Mouse (Mus musculus): ENCODE measurements around the gene Rab29. TPM values are rescaled to one million over a fixed set of nuclear protein-coding genes. Genes with fewer than 3 reads are reported as not detected.
A peak's percentile ranks its signal among the peaks of the same experiment; 100 is the strongest.

The Rab29 gene
- polyA plus RNA-seq, 1 experiment from 2014 or later, result 10.7 TPM

DNA sequence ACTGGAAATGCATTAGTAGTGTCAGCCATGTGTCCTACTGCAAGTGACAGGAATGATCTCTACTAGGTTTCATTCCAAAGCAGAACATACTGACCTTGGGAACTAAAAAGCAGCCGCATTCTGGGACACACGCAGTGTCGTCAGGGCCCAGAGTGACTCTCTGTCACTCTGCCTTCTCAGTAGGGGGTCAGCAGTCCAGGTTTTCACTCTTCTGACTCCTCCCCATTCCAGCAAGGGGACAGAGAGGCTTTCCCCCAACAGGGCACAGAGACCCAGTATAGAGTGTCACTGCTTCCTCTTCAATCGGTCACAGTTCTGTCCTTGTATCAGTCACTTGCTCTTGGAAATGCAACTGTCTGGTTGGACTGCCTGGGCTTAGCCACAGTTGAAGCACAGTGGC is 24.8 kb upstream of the Rab29 start:
- Histone ChIP-seq H3K4me3 (ENCODE audit: low read depth, low read length) (no peak overlapping the region), H3K27me3 (ENCODE audit: control insufficient read depth, insufficient read depth, low read length) (no peaks in the 10 kb centered on the region), H3K36me3 (ENCODE audit: control insufficient read depth, insufficient read depth, low read length) (peaks cover 8% of the 10 kb centered on the region; the same call in 1 of the 2 replicates), H3K27ac (replicated peaks; ENCODE audit: low read depth, low read length) (no peak overlapping the region), H3K4me2 (ENCODE audit: low read depth, severe bottlenecking) (no peak overlapping the region), H3K9me3 (ENCODE audit: control insufficient read depth, low read length) (no peaks in the 10 kb centered on the region), H3K9ac (ENCODE audit: low read length) (no peak overlapping the region), H3K4me1 (ENCODE audit: control insufficient read depth, insufficient read depth, low read length) (no peaks in the 10 kb centered on the region)
- DNase-seq (ENCODE audit: low spot score), result no peak
- ATAC-seq (ENCODE audit: insufficient number of reproducible peaks, low FRiP score, low TSS enrichment, low read depth), result no peak
- 95% methylated on average over 4 of the region's 4 CpGs for WGBS

DNA sequence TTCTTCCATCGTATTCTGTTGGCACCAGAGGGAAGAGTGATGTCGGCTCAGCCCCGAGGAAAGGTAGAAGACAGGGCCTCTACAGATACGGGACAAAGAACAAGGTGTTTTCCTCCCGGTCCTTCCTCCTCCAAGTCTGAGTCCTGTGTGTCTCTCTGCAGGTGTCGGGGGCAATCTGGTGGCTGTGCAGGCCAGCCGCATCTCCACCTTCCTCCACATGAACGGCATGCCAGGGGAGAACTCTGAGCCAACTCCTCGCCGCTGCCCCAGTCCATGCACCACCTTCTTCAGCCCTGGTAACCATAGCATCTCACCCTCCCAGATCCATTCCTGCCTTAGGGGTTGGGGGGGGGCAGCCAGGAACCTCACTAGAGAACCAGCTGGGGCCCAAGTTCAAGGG is 23.3 kb upstream of the Rab29 start:
- WGBS, result 92% methylated on average over 10 of the region's 10 CpGs
- H3K9me3 ChIP-seq (ENCODE audit: control insufficient read depth, low read length), result no peaks in the 10 kb centered on the region
- no peak for DNase-seq (ENCODE audit: low spot score)
- H3K4me3 ChIP-seq (ENCODE audit: low read depth, low read length), result no peak overlapping the region
- no peak for ATAC-seq (ENCODE audit: insufficient number of reproducible peaks, low FRiP score, low TSS enrichment, low read depth)
- H3K9ac ChIP-seq (ENCODE audit: low read length), result no peak overlapping the region
- no peaks in the 10 kb centered on the region for H3K4me1 ChIP-seq (ENCODE audit: control insufficient read depth, insufficient read depth, low read length)
- no peak overlapping the region for H3K27ac ChIP-seq (replicated peaks; ENCODE audit: low read depth, low read length)
- H3K36me3 ChIP-seq (ENCODE audit: control insufficient read depth, insufficient read depth, low read length), result peaks cover 8% of the 10 kb centered on the region; the same call in 1 of the 2 replicates
- no peaks in the 10 kb centered on the region for H3K27me3 ChIP-seq (ENCODE audit: control insufficient read depth, insufficient read depth, low read length)
- H3K4me2 ChIP-seq (ENCODE audit: low read depth, severe bottlenecking), result no peak overlapping the region

DNA sequence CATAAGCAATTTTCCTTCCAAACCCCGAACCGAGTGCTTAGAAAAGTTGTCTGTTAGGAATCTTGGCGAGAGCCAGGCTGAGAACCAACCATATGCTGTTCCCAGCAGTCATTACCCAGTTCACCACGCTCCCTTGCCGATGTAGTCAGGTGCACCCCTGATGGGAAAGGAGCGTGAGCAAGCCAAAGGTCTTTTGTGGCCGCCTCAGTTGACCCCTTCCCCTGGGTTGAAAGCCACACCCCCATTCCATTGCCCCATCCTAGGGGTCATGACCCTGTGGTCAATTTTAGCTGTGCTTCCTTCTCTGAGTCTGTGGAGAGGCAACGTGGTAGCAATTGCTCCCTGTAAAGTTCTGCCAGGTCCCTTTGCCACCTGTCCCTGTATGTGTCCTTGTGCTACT is 22.1 kb upstream of the Rab29 start:
- Histone ChIP-seq H3K4me1 (ENCODE audit: control insufficient read depth, insufficient read depth, low read length) (no peaks in the 10 kb centered on the region), H3K4me3 (ENCODE audit: low read depth, low read length) (no peak overlapping the region), H3K36me3 (ENCODE audit: control insufficient read depth, insufficient read depth, low read length) (peaks cover 8% of the 10 kb centered on the region; the same call in 1 of the 2 replicates), H3K9me3 (ENCODE audit: control insufficient read depth, low read length) (no peaks in the 10 kb centered on the region), H3K4me2 (ENCODE audit: low read depth, severe bottlenecking) (no peak overlapping the region), H3K9ac (ENCODE audit: low read length) (no peak overlapping the region), H3K27me3 (ENCODE audit: control insufficient read depth, insufficient read depth, low read length) (no peaks in the 10 kb centered on the region), H3K27ac (replicated peaks; ENCODE audit: low read depth, low read length) (no peak overlapping the region)
- DNase-seq (ENCODE audit: low spot score) (no peak), ATAC-seq (ENCODE audit: insufficient number of reproducible peaks, low FRiP score, low TSS enrichment, low read depth) (no peak)
- 84% methylated on average over 8 of the region's 8 CpGs for WGBS

DNA sequence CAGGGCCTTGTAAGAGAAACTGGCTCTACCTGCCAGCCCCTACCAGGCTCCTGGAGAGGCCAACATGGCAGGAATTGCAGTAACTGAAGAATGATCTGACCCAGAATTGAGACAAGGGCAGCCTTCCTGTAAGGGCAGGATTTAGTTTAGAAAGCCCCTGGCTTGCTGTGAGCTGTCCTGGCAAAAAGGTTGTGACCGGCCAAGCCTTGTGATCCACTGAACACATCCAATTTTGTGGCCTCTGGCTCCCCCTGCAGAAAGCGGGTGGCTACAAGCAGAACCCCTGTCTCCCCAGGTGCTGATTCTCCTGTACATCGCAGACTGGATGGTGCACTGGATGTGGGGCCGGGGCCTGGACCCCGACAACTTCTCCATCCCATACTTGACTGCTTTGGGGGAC is 20.8 kb upstream of the Rab29 start:
- DNase-seq (ENCODE audit: low spot score) (peak; percentile 57), ATAC-seq (ENCODE audit: insufficient number of reproducible peaks, low FRiP score, low TSS enrichment, low read depth) (no peak)
- Histone ChIP-seq H3K4me1 (ENCODE audit: control insufficient read depth, insufficient read depth, low read length) (no peaks in the 10 kb centered on the region), H3K4me3 (ENCODE audit: low read depth, low read length) (no peak overlapping the region), H3K9ac (ENCODE audit: low read length) (no peak overlapping the region), H3K27me3 (ENCODE audit: control insufficient read depth, insufficient read depth, low read length) (no peaks in the 10 kb centered on the region), H3K9me3 (ENCODE audit: control insufficient read depth, low read length) (no peaks in the 10 kb centered on the region), H3K27ac (replicated peaks; ENCODE audit: low read depth, low read length) (no peak overlapping the region), H3K36me3 (ENCODE audit: control insufficient read depth, insufficient read depth, low read length) (peaks cover 2% of the 10 kb centered on the region; the same call in 1 of the 2 replicates), H3K4me2 (ENCODE audit: low read depth, severe bottlenecking) (no peak overlapping the region)
- WGBS, result 74% methylated on average over 5 of the region's 5 CpGs

DNA sequence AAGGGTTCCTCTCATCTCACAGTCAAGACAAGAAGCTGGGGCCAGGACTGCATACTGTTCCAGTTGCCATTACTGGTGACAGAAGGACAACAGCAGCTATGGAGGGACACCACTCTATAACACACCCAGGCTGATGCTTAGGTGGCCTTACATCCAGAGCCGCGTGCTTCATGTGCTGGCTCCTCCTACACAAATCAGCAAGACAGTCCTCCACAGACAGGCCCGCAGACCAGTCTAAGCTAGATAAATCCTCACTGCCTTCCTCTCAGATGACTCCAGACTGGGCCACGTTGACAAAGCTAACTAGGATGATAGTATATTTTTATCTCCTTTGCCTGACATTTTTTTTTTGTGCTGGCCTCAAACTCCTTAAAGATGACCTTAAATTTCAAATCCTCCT is 5.2 kb upstream of the Rab29 start:
- Histone ChIP-seq H3K27ac (replicated peaks; ENCODE audit: low read depth, low read length) (no peak overlapping the region), H3K36me3 (ENCODE audit: control insufficient read depth, insufficient read depth, low read length) (no peaks in the 10 kb centered on the region), H3K9ac (ENCODE audit: low read length) (no peak overlapping the region), H3K4me1 (ENCODE audit: control insufficient read depth, insufficient read depth, low read length) (no peaks in the 10 kb centered on the region), H3K4me3 (ENCODE audit: low read depth, low read length) (no peak overlapping the region), H3K9me3 (ENCODE audit: control insufficient read depth, low read length) (no peaks in the 10 kb centered on the region), H3K27me3 (ENCODE audit: control insufficient read depth, insufficient read depth, low read length) (no peaks in the 10 kb centered on the region), H3K4me2 (ENCODE audit: low read depth, severe bottlenecking) (no peak overlapping the region)
- DNase-seq (ENCODE audit: low spot score) (no peak), ATAC-seq (ENCODE audit: insufficient number of reproducible peaks, low FRiP score, low TSS enrichment, low read depth) (no peak)
- WGBS, result 79% methylated on average over 4 of the region's 4 CpGs

DNA sequence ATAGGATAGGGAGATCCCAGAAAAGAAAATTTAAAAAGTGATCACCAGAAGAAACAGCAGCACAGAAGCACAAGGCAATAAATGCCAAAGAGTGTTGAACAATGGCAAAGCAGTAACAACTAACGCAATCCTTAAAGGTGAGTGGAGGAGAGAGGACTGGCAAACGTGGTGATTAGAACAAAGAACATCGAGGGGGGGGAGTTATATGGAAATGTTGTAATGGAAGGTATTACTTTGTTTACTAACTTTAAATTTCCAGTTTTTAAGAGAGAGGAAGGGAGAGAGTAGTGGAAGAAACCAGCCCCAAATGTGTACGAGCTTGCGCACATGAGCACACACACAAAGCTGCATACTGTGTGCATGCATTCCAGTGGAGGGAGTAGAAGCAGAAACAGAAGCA is 1.4 kb upstream of the Rab29 start:
- no peaks in the 10 kb centered on the region for H3K36me3 ChIP-seq (ENCODE audit: control insufficient read depth, insufficient read depth, low read length)
- no peak overlapping the region for H3K27ac ChIP-seq (replicated peaks; ENCODE audit: low read depth, low read length)
- no peaks in the 10 kb centered on the region for H3K4me1 ChIP-seq (ENCODE audit: control insufficient read depth, insufficient read depth, low read length)
- H3K4me3 ChIP-seq (ENCODE audit: low read depth, low read length), result no peak overlapping the region
- no peak overlapping the region for H3K9ac ChIP-seq (ENCODE audit: low read length)
- H3K9me3 ChIP-seq (ENCODE audit: control insufficient read depth, low read length), result no peaks in the 10 kb centered on the region
- ATAC-seq (ENCODE audit: insufficient number of reproducible peaks, low FRiP score, low TSS enrichment, low read depth) (no peak), DNase-seq (ENCODE audit: low spot score) (no peak)
- 79% methylated on average over 5 of the region's 5 CpGs for WGBS
- 0 out of 2 replicates have a peak, but pooled peaks cover 5% of the 10 kb centered on the region for H3K27me3 ChIP-seq (ENCODE audit: control insufficient read depth, insufficient read depth, low read length)
- no peak overlapping the region for H3K4me2 ChIP-seq (ENCODE audit: low read depth, severe bottlenecking)

DNA sequence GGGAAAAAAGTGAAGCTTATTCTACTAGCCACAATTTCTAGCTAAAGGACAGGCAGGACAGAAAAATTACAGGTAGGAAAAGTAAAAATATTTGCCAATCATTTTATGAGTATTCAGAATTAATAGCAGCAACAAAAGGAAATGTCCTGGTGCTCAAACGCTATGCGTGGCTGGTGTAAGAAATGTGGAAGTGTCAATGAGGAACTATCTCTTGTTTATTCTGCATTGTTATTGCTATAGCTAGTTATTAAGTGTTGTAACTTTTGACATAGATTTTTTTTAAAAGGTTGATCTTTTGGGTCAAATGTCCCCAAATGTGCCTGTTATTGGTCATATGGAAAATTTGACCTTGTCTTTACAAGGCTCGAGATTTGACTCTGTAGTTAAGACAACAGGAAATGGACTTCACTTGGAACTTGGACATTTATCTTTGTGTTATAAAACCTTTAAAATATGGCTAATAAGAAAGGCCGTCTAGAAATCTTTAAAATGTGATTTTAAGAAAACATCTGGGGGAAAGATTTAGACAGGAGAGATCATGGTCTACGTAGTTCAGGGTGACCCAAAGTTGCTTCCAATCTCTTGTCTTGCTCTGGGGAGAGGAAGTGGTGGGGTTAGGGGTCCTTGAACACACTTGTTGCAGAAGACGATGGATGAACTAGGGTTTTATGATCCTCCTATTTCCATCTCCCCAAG is 572 bp upstream of the Rab29 start:
- Histone ChIP-seq H3K27ac (replicated peaks; ENCODE audit: low read depth, low read length) (no peak overlapping the region), H3K9me3 (ENCODE audit: control insufficient read depth, low read length) (no peaks in the 10 kb centered on the region), H3K4me2 (ENCODE audit: low read depth, severe bottlenecking) (no peak overlapping the region), H3K27me3 (ENCODE audit: control insufficient read depth, insufficient read depth, low read length) (0 out of 2 replicates have a peak, but pooled peaks cover 5% of the 10 kb centered on the region), H3K4me1 (ENCODE audit: control insufficient read depth, insufficient read depth, low read length) (no peaks in the 10 kb centered on the region), H3K9ac (ENCODE audit: low read length) (no peak overlapping the region), H3K4me3 (ENCODE audit: low read depth, low read length) (no peak overlapping the region), H3K36me3 (ENCODE audit: control insufficient read depth, insufficient read depth, low read length) (no peaks in the 10 kb centered on the region)
- no peak for ATAC-seq (ENCODE audit: insufficient number of reproducible peaks, low FRiP score, low TSS enrichment, low read depth)
- WGBS, result 84% methylated on average over 6 of the region's 6 CpGs
- no peak for DNase-seq (ENCODE audit: low spot score)

DNA sequence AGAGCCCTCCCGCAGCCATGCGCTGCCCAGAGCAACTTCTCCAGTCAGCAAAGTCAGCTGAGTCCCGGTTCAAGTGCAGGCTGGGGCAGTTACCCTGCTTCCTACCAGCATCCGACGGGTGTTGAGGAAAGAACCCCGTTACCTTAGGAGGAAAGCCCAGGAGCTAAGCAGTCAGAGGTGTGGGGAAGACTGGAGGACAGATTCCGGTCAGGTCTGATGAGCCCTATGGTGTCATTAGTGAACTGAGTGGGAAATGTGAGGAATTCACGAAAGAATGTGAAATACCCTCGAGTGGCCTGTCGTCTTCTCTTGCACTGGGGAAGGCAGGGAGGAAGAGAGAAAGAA is 894 bp downstream of the Rab29 start:
- Histone ChIP-seq H3K4me3 (ENCODE audit: low read depth, low read length) (peak overlapping the region; percentile 31), H3K36me3 (ENCODE audit: control insufficient read depth, insufficient read depth, low read length) (no peaks in the 10 kb centered on the region), H3K4me1 (ENCODE audit: control insufficient read depth, insufficient read depth, low read length) (no peaks in the 10 kb centered on the region), H3K9me3 (ENCODE audit: control insufficient read depth, low read length) (no peaks in the 10 kb centered on the region), H3K9ac (ENCODE audit: low read length) (peak overlapping the region; percentile 55), H3K27ac (replicated peaks; ENCODE audit: low read depth, low read length) (no peak overlapping the region), H3K4me2 (ENCODE audit: low read depth, severe bottlenecking) (peak overlapping the region; percentile 69), H3K27me3 (ENCODE audit: control insufficient read depth, insufficient read depth, low read length) (0 out of 2 replicates have a peak, but pooled peaks cover 5% of the 10 kb centered on the region)
- DNase-seq (ENCODE audit: low spot score), result no peak
- no peak for ATAC-seq (ENCODE audit: insufficient number of reproducible peaks, low FRiP score, low TSS enrichment, low read depth)
- 29% methylated on average over 10 of the region's 10 CpGs for WGBS

DNA sequence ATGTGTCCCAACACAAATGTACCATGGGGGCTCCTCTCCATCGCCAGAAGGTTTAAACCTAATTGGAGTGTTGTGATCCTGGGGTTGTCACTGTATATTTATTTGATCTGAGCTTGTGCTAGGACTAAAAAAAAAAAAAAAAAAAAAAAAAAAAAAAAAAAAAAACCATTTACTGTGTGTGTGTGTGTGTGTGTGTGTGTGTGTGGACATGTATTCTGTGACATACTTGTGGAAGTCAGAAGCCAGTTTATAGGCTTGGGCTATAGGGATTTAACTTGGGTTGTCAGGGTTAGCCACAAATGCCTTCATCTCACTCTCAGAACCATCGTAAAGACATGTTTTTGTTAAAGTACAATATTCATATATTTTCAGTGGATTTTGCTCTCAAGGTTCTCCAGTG is 2.5 kb downstream of the Rab29 start:
- DNase-seq (ENCODE audit: low spot score) (no peak), ATAC-seq (ENCODE audit: insufficient number of reproducible peaks, low FRiP score, low TSS enrichment, low read depth) (no peak)
- no peaks in the 10 kb centered on the region for H3K36me3 ChIP-seq (ENCODE audit: control insufficient read depth, insufficient read depth, low read length)
- 0 out of 2 replicates have a peak, but pooled peaks cover 5% of the 10 kb centered on the region for H3K27me3 ChIP-seq (ENCODE audit: control insufficient read depth, insufficient read depth, low read length)
- WGBS, result 78% methylated on average over 2 of the region's 2 CpGs
- no peaks in the 10 kb centered on the region for H3K4me1 ChIP-seq (ENCODE audit: control insufficient read depth, insufficient read depth, low read length)
- no peaks in the 10 kb centered on the region for H3K9me3 ChIP-seq (ENCODE audit: control insufficient read depth, low read length)
- no peak overlapping the region for H3K4me2 ChIP-seq (ENCODE audit: low read depth, severe bottlenecking)
- no peak overlapping the region for H3K4me3 ChIP-seq (ENCODE audit: low read depth, low read length)
- H3K9ac ChIP-seq (ENCODE audit: low read length), result no peak overlapping the region
- no peak overlapping the region for H3K27ac ChIP-seq (replicated peaks; ENCODE audit: low read depth, low read length)

All from limb, embryonic 11.5 days (tissue).